Mouse (Mus musculus): ENCODE measurements around the gene Tmem266.

Tmem266 gene

GRCm38 (mm10) chr9:55326515-55327233 is at the start of gene Tmem266, which contains the start of gene Nrg4:
TSS of gene Tmem266 (plus strand) at chr9:55326913.
TSS of gene Nrg4 (minus strand) at chr9:55326844.
- DNase-seq: peak; percentile 86

GRCm38 (mm10) chr9:55277562-55277961 is 49.2 kb upstream of the Tmem266 start:
- DNase-seq: peak; percentile 93

GRCm38 (mm10) chr9:55279114-55279825 is 47.4 kb upstream of the Tmem266 start:
- peak; percentile 23 for DNase-seq

- no peak for DNase-seq
Measured at GRCm38 (mm10) chr9:55283516-55283915, 43.2 kb upstream of the Tmem266 start.

- no peak for DNase-seq
Measured at GRCm38 (mm10) chr9:55285197-55285596, 41.5 kb upstream of the Tmem266 start.

- DNase-seq: no peak
Measured at GRCm38 (mm10) chr9:55289475-55290198, 37.1 kb upstream of the Tmem266 start.

GRCm38 (mm10) chr9:55291966-55292365 is 34.7 kb upstream of the Tmem266 start:
- DNase-seq: no peak

GRCm38 (mm10) chr9:55296221-55296620 is 30.5 kb upstream of the Tmem266 start:
- no peak for DNase-seq

GRCm38 (mm10) chr9:55307066-55307465 is 19.6 kb upstream of the Tmem266 start:
- no peak for DNase-seq

GRCm38 (mm10) chr9:55307557-55307956 is 19.2 kb upstream of the Tmem266 start:
- no peak for DNase-seq

GRCm38 (mm10) chr9:55308455-55308854 is 18.3 kb upstream of the Tmem266 start:
- DNase-seq: no peak

- DNase-seq: peak; percentile 92
Measured at GRCm38 (mm10) chr9:55311560-55311959, 15.2 kb upstream of the Tmem266 start.

GRCm38 (mm10) chr9:55313619-55314261 is 13.0 kb upstream of the Tmem266 start:
- no peak for DNase-seq

GRCm38 (mm10) chr9:55322641-55323040 is 4.1 kb upstream of the Tmem266 start:
- DNase-seq: peak; percentile 39

- peak; percentile 71 for DNase-seq
Measured at GRCm38 (mm10) chr9:55324085-55324484, 2.6 kb upstream of the Tmem266 start.

GRCm38 (mm10) chr9:55324516-55324915 is 2.2 kb upstream of the Tmem266 start:
- peak; percentile 82 for DNase-seq

- DNase-seq: peak; percentile 65
Measured at GRCm38 (mm10) chr9:55325061-55325460, 1.7 kb upstream of the Tmem266 start.

- DNase-seq: peak; percentile 58
Measured at GRCm38 (mm10) chr9:55325564-55326514, 874 bp upstream of the Tmem266 start.

- DNase-seq: peak; percentile 83
Measured at GRCm38 (mm10) chr9:55327234-55327615, 512 bp downstream of the Tmem266 start.

- peak; percentile 69 for DNase-seq
Measured at GRCm38 (mm10) chr9:55328151-55328918, 1.6 kb downstream of the Tmem266 start.

- peak; percentile 78 for DNase-seq
Measured at GRCm38 (mm10) chr9:55329401-55329800, 2.7 kb downstream of the Tmem266 start.

All from cerebellum, adult 9-10 months (tissue).